Mouse (Mus musculus): ENCODE results near the gene Hk3.

The Hk3 gene

DNA sequence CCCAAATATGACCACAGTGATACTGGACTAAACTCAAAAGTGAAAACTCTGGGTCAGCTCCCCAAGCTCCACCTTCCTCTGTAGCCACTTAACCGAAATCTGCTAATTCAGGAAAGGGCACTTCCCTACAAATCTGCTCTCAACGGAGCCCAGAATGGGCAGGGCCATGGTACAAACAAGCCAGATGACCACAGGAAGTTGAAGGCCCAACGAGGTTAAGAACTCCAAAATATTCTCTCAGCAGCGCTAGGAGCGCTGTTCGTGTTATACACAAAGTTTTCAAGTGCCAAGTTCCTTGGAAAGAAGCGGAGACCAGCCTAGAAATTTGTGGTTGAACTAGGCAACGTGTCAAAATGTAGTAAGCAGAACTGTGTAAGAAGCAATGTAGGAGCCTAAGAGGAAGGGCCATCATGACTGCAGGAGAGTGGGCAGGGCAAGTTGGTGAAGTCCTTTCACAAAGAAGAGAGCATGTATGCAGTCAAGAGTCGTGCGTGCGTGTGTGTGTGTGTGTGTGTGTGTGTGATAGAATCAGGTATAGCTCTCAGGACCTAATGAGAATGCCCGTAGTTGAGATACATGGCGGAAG, at the start of gene Hk3:
Gene Hk3 (minus strand): TSS at position 192 of the 586 bp plus-strand sequence.
- H3K27me3 ChIP-seq (ENCODE audit: insufficient read depth, low read length): no peaks in the 10 kb centered on the region
- no peak within 1 kb of the TSS for H3K4me3 ChIP-seq (replicated peaks; ENCODE audit: low read length)
- H3K9me3 ChIP-seq (ENCODE audit: low read length): peaks cover 9% of the 10 kb centered on the region
- no peak for TF ChIP-seq NANOG (IDR thresholded peaks at IDR 0.05; ENCODE audit: borderline replicate concordance, low read length)
- TF ChIP-seq CTCF (conservative IDR thresholded peaks at IDR 0.05; ENCODE audit: low read length): no peak
- no peak for TF ChIP-seq POU5F1 (IDR thresholded peaks at IDR 0.05; ENCODE audit: borderline replicate concordance, low read length)
- H3K4me1 ChIP-seq (replicated peaks; ENCODE audit: low read depth, low read length): peaks cover 22% of the 10 kb centered on the region
- peaks cover 8% of the 10 kb centered on the region for H3K36me3 ChIP-seq (ENCODE audit: insufficient read depth, low read length)

- TF ChIP-seq CTCF (conservative IDR thresholded peaks at IDR 0.05; ENCODE audit: low read length) (no peak), NANOG (IDR thresholded peaks at IDR 0.05; ENCODE audit: borderline replicate concordance, low read length) (no peak), POU5F1 (IDR thresholded peaks at IDR 0.05; ENCODE audit: borderline replicate concordance, low read length) (no peak)
- H3K36me3 ChIP-seq (ENCODE audit: insufficient read depth, low read length): peaks cover 17% of the 10 kb centered on the region
- no peaks in the 10 kb centered on the region for H3K27me3 ChIP-seq (ENCODE audit: insufficient read depth, low read length)
- no peak overlapping the region for H3K4me3 ChIP-seq (replicated peaks; ENCODE audit: low read length)
- H3K9me3 ChIP-seq (ENCODE audit: low read length): no peaks in the 10 kb centered on the region
- no peaks in the 10 kb centered on the region for H3K4me1 ChIP-seq (replicated peaks; ENCODE audit: low read depth, low read length)
Measured at GRCm38 (mm10) chr13:55069719-55070118, 48.5 kb upstream of the Hk3 start.

GRCm38 (mm10) chr13:55063276-55063675, 42.1 kb upstream of the Hk3 start:
- H3K4me3 ChIP-seq (replicated peaks; ENCODE audit: low read length): no peak overlapping the region
- no peaks in the 10 kb centered on the region for H3K4me1 ChIP-seq (replicated peaks; ENCODE audit: low read depth, low read length)
- H3K9me3 ChIP-seq (ENCODE audit: low read length): no peaks in the 10 kb centered on the region
- 0 out of 2 replicates have a peak, but pooled peaks cover 11% of the 10 kb centered on the region for H3K36me3 ChIP-seq (ENCODE audit: insufficient read depth, low read length)
- no peak for TF ChIP-seq CTCF (conservative IDR thresholded peaks at IDR 0.05; ENCODE audit: low read length)
- no peak for TF ChIP-seq POU5F1 (IDR thresholded peaks at IDR 0.05; ENCODE audit: borderline replicate concordance, low read length)
- TF ChIP-seq NANOG (IDR thresholded peaks at IDR 0.05; ENCODE audit: borderline replicate concordance, low read length): no peak
- H3K27me3 ChIP-seq (ENCODE audit: insufficient read depth, low read length): no peaks in the 10 kb centered on the region

DNA sequence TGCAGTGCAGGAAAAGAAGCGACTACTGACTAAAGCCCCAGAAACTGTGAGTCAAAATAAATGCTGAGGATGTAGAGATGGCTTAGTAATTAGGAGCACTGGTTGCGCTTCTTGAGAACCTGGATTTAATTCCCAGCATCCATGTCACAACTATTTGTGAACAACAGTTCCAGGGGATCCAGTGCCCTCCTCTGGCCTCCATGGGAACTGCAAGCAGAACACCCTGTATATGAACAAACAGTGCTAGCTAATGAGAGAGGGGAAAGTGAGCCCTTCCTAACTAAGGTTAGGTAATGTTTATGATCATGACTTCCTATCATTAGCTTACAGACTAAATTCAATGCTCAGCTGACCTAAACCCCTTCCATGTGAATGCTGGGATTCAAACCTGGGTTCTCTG, 36.9 kb upstream of the Hk3 start:
- no peak for TF ChIP-seq NANOG (IDR thresholded peaks at IDR 0.05; ENCODE audit: borderline replicate concordance, low read length)
- TF ChIP-seq CTCF (conservative IDR thresholded peaks at IDR 0.05; ENCODE audit: low read length): peak; percentile 89
- no peaks in the 10 kb centered on the region for H3K4me1 ChIP-seq (replicated peaks; ENCODE audit: low read depth, low read length)
- H3K27me3 ChIP-seq (ENCODE audit: insufficient read depth, low read length): no peaks in the 10 kb centered on the region
- peaks cover 12% of the 10 kb centered on the region; the same call in 1 of the 2 replicates for H3K36me3 ChIP-seq (ENCODE audit: insufficient read depth, low read length)
- H3K4me3 ChIP-seq (replicated peaks; ENCODE audit: low read length): no peak overlapping the region
- H3K9me3 ChIP-seq (ENCODE audit: low read length): no peaks in the 10 kb centered on the region

- no peak for TF ChIP-seq CTCF (conservative IDR thresholded peaks at IDR 0.05; ENCODE audit: low read length)
- TF ChIP-seq NANOG (IDR thresholded peaks at IDR 0.05; ENCODE audit: borderline replicate concordance, low read length): no peak
- no peak for TF ChIP-seq POU5F1 (IDR thresholded peaks at IDR 0.05; ENCODE audit: borderline replicate concordance, low read length)
- no peaks in the 10 kb centered on the region for H3K9me3 ChIP-seq (ENCODE audit: low read length)
- peaks cover 12% of the 10 kb centered on the region for H3K36me3 ChIP-seq (ENCODE audit: insufficient read depth, low read length)
- H3K4me1 ChIP-seq (replicated peaks; ENCODE audit: low read depth, low read length): no peaks in the 10 kb centered on the region
- H3K27me3 ChIP-seq (ENCODE audit: insufficient read depth, low read length): no peaks in the 10 kb centered on the region
- H3K4me3 ChIP-seq (replicated peaks; ENCODE audit: low read length): no peak overlapping the region
Measured at GRCm38 (mm10) chr13:55047706-55048105, 26.5 kb upstream of the Hk3 start.

DNA sequence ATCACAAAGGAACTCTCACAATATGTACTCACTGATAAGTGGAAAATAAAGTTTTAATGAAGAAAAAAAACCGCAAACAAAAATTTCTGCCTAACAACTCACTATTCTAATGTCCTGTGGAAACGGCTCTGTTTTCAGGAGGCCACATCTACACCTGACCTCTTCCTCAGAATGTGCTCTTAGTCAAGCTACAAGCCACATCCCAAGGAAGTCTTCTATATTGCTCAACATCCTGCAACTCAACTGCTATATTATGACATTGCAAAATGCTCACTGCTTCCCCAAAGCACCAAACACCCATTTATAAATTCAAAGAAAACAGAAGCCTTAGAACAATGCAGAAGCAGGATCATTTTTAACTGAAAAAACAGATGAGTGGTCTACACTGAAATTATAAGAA, 18.8 kb upstream of the Hk3 start:
- H3K36me3 ChIP-seq (ENCODE audit: insufficient read depth, low read length): peaks cover 10% of the 10 kb centered on the region
- no peaks in the 10 kb centered on the region for H3K27me3 ChIP-seq (ENCODE audit: insufficient read depth, low read length)
- TF ChIP-seq CTCF (conservative IDR thresholded peaks at IDR 0.05; ENCODE audit: low read length): no peak
- H3K9me3 ChIP-seq (ENCODE audit: low read length): no peaks in the 10 kb centered on the region
- H3K4me1 ChIP-seq (replicated peaks; ENCODE audit: low read depth, low read length): no peaks in the 10 kb centered on the region
- no peak overlapping the region for H3K4me3 ChIP-seq (replicated peaks; ENCODE audit: low read length)

DNA sequence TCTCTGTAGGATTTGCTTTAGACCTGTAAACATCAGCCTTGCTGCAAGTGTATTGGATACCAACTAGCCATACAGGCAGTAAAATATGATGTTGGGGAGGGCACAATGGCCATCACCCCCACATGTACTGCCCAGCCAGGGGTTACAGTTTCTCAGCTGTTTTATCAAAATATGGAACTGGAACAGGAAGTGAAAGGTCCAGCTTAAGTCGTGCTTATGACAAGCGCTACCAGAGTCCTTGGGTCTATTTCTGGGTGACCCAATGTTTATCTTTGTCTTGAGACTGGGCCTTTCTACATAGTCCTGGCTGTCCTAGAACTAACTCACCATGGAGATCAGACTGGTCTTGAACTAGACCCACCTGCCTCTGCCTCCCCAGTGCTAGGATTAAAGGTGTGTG, 3.0 kb upstream of the Hk3 start:
- H3K36me3 ChIP-seq (ENCODE audit: insufficient read depth, low read length): peaks cover 23% of the 10 kb centered on the region
- peaks cover 15% of the 10 kb centered on the region for H3K9me3 ChIP-seq (ENCODE audit: low read length)
- no peak overlapping the region for H3K4me3 ChIP-seq (replicated peaks; ENCODE audit: low read length)
- TF ChIP-seq CTCF (conservative IDR thresholded peaks at IDR 0.05; ENCODE audit: low read length): no peak
- TF ChIP-seq NANOG (IDR thresholded peaks at IDR 0.05; ENCODE audit: borderline replicate concordance, low read length): no peak
- no peak for TF ChIP-seq POU5F1 (IDR thresholded peaks at IDR 0.05; ENCODE audit: borderline replicate concordance, low read length)
- peaks cover 22% of the 10 kb centered on the region for H3K4me1 ChIP-seq (replicated peaks; ENCODE audit: low read depth, low read length)
- no peaks in the 10 kb centered on the region for H3K27me3 ChIP-seq (ENCODE audit: insufficient read depth, low read length)

DNA sequence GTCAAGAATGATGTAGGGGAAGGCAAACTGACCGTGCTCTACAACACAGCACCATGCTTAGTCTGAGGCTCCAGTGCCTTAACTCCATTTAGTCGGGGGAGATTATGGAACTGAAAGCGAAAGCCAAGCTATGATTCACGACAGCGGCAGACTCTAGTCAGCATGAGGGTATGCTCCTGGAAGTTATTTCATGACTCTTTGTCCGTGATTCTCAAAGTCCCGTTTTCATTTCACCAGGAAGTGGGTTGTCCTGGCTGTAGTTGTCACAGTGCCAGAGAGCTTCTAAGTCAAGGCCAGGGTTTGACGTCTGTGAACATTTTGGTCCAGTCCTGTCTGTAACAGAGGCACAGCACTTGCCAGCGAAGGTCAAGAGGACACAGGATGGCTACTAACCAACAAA, 1.5 kb upstream of the Hk3 start:
- H3K4me1 ChIP-seq (replicated peaks; ENCODE audit: low read depth, low read length): peaks cover 22% of the 10 kb centered on the region
- H3K36me3 ChIP-seq (ENCODE audit: insufficient read depth, low read length): peaks cover 10% of the 10 kb centered on the region
- H3K9me3 ChIP-seq (ENCODE audit: low read length): peaks cover 12% of the 10 kb centered on the region
- no peaks in the 10 kb centered on the region for H3K27me3 ChIP-seq (ENCODE audit: insufficient read depth, low read length)
- TF ChIP-seq POU5F1 (IDR thresholded peaks at IDR 0.05; ENCODE audit: borderline replicate concordance, low read length) (no peak), NANOG (IDR thresholded peaks at IDR 0.05; ENCODE audit: borderline replicate concordance, low read length) (no peak), CTCF (conservative IDR thresholded peaks at IDR 0.05; ENCODE audit: low read length) (no peak)
- no peak overlapping the region for H3K4me3 ChIP-seq (replicated peaks; ENCODE audit: low read length)

- Histone ChIP-seq H3K27me3 (ENCODE audit: insufficient read depth, low read length) (no peaks in the 10 kb centered on the region), H3K9me3 (ENCODE audit: low read length) (peaks cover 10% of the 10 kb centered on the region), H3K4me1 (replicated peaks; ENCODE audit: low read depth, low read length) (peaks cover 22% of the 10 kb centered on the region), H3K36me3 (ENCODE audit: insufficient read depth, low read length) (peaks cover 8% of the 10 kb centered on the region), H3K4me3 (replicated peaks; ENCODE audit: low read length) (no peak overlapping the region)
- TF ChIP-seq NANOG (IDR thresholded peaks at IDR 0.05; ENCODE audit: borderline replicate concordance, low read length): peak; percentile 32; the same call in 1 of the 2 replicates
- no peak for TF ChIP-seq CTCF (conservative IDR thresholded peaks at IDR 0.05; ENCODE audit: low read length)
- TF ChIP-seq POU5F1 (IDR thresholded peaks at IDR 0.05; ENCODE audit: borderline replicate concordance, low read length): no peak
Measured at GRCm38 (mm10) chr13:55022256-55022655, 1.1 kb upstream of the Hk3 start.
